Mouse (Mus musculus) embryonic fibroblast, embryonic 13.5 days (primary cell): Measurements from ENCODE around the gene Ccdc51.

Experiments
- CTCF ChIP-seq: IDR thresholded peaks from 2 replicates; pipeline ENCODE4 v1.5.1; 2011; ENCODE audit warnings: mild to moderate bottlenecking, control low read depth, low read length, moderate library complexity, borderline replicate concordance; ENCODE audit not compliant: insufficient read depth
- POLR2A ChIP-seq: IDR thresholded peaks from 2 replicates; pipeline ENCODE4 v1.6.1; 2011; ENCODE audit warnings: low read depth, mild to moderate bottlenecking, control low read depth, low read length, moderate library complexity

- TF ChIP-seq CTCF: no peak
- TF ChIP-seq POLR2A: no peak
Observed at GRCm38 (mm10) chr9:109120956-109121355, 38.7 kb downstream of the Ccdc51 start.
